Mouse (Mus musculus): ENCODE measurements around the gene Ppard. TPM values are rescaled to one million over a fixed set of nuclear protein-coding genes. Genes with fewer than 3 reads are reported as not detected.
A peak's percentile ranks its signal among the peaks of the same experiment; 100 is the strongest.

The Ppard gene
- polyA plus RNA-seq, 2 experiments from 2014 or later: 2.6 to 4.6 TPM

- ATAC-seq: no peak
These were observed 113.4 kb downstream of the Ppard start for GRCm38 (mm10) chr17:28345882-28346281.

- no peak for ATAC-seq
These were observed 114.8 kb downstream of the Ppard start for GRCm38 (mm10) chr17:28347327-28347726.

- ATAC-seq: no peak
These were observed 115.7 kb downstream of the Ppard start for GRCm38 (mm10) chr17:28348211-28348610.

- ATAC-seq: no peak
These were observed 116.9 kb downstream of the Ppard start for GRCm38 (mm10) chr17:28349264-28349880.

GRCm38 (mm10) chr17:28349901-28350465, 117.5 kb downstream of the Ppard start:
- ATAC-seq: no peak

- ATAC-seq: peak; percentile 61
These were observed 118.2 kb downstream of the Ppard start, which contains the start of gene Tead3 for GRCm38 (mm10) chr17:28350466-28351352. Gene Tead3 (minus strand): TSS chr17:28350817.

Other genes starting within 250 kb of the Ppard start
- gene Tcp11, start 152.1 kb upstream of the Ppard start, polyA plus RNA-seq (2017; shearing (Covaris generic)): 1 to 10 TPM; 3.1 to 3.8 TPM
- not detected for gene Scube3, start 90.6 kb upstream of the Ppard start, polyA plus RNA-seq (2017; shearing (Covaris generic))
- gene Zfp523, start 55.6 kb upstream of the Ppard start, polyA plus RNA-seq (2017; shearing (Covaris generic)): 1 to 10 TPM; 2.9 to 5.5 TPM
- 10 to 100 TPM; 30.3 to 34.6 TPM for gene Def6, start 24.9 kb upstream of the Ppard start, polyA plus RNA-seq (2017; shearing (Covaris generic))
- 1 to 10 TPM; 3.7 to 7.7 TPM for gene Fance, start 80.8 kb downstream of the Ppard start, polyA plus RNA-seq (2017; shearing (Covaris generic))
- 100 to 1,000 TPM; 798 to 811 TPM for gene Rpl10a, start 95.8 kb downstream of the Ppard start, polyA plus RNA-seq (2017; shearing (Covaris generic))
- not detected for gene Tead3, start 118.1 kb downstream of the Ppard start, polyA plus RNA-seq (2017; shearing (Covaris generic))
- gene Tulp1, start 132.5 kb downstream of the Ppard start, polyA plus RNA-seq (2017; shearing (Covaris generic)): under 1 TPM in 1 of 2 experiments, not detected in 1; 0.34 TPM

Measured in CD4-positive, CD25-positive, alpha-beta regulatory T cell, adult 4 months (primary cell).